Mouse (Mus musculus): ENCODE data around the gene Extl1.

DNA sequence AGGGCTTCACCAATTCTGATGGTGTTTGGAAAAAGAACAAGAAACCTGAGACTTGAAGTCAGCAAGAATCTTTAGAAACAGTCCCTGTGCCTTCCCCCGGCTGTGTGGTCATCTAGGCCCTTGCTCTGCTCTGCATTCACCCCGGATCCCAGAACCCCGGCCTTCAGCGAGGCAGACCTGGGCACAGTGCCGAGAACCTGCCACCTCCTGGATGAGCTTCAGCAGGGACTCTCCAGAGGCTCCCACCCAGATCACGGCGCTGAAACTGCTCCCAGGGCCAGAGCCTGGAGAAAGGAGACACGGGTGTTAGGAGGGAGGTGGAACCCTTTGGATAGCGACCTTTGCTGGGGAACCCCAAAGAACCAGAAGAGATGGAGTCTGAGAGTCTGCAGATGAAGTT lies 21.5 kb downstream of the Extl1 start:
- TF ChIP-seq CTCF (IDR thresholded peaks at IDR 0.05; ENCODE audit: low read depth) (no peak), EP300 (IDR thresholded peaks at IDR 0.05; ENCODE audit: low read depth) (no peak)
